Mouse (Mus musculus): ENCODE results near the gene Gm20388. TPM values are rescaled to one million over a fixed set of nuclear protein-coding genes. Genes with fewer than 3 reads are reported as not detected.

Gene Gm20388
- polyA plus RNA-seq, 1 experiment, result 28.1 TPM

DNA sequence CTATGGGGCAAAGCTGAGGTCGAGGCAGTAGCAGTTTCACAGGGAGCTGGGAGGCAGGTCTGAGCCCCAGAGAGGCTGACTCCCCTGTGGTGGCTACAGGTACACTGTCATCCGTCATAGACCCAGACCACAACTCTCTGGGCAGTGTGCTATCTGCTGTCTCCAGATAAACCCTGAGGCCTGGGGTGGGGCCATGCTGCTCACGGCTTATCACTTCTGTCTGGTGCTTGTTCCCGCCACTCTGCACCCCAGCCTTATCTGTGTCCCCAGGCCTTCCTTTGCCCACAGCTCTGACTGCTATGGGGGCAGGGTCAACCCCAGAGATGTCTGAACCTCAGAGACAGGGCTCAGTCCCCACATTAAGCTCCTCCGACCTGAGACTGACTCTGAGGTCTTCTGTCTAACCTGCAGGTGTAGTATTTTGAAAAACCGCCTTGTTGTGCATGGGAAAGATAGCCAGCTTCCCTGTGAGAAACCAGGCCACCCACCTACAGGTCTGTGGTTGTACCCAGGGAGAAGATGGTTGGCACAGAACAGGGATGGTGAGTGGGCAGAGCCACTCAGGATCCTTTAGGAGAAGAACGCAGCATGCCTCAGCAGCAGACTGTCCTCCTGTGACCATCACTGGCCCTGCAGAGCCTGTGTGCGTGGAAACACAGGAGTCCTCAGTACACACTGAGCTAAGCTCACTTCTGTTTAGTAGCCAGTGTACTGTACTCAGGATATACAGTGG lies 461.2 kb downstream of the Gm20388 start:
- H3K9me3 ChIP-seq (replicated peaks; ENCODE audit: control insufficient read depth, insufficient read depth, low read length, poor library complexity, severe bottlenecking), result no peaks in the 10 kb centered on the region
- no peak for TF ChIP-seq POLR2A (IDR thresholded peaks at IDR 0.05; ENCODE audit: insufficient read depth, low read length)
- H3K9ac ChIP-seq (ENCODE audit: low read depth, poor library complexity, severe bottlenecking), result no peak overlapping the region
- H3K27me3 ChIP-seq (ENCODE audit: control insufficient read depth, insufficient read depth, low read length, poor library complexity, severe bottlenecking), result no peaks in the 10 kb centered on the region
- no peaks in the 10 kb centered on the region for H3K36me3 ChIP-seq (ENCODE audit: control insufficient read depth, insufficient read depth, low read length, poor library complexity, severe bottlenecking)
- peaks cover 14% of the 10 kb centered on the region for H3K4me1 ChIP-seq (ENCODE audit: control insufficient read depth, insufficient read depth, low read length)
- no peak overlapping the region for H3K27ac ChIP-seq (ENCODE audit: insufficient read depth, low read length)
- H3K4me3 ChIP-seq (ENCODE audit: low read depth, low read length), result no peak overlapping the region

DNA sequence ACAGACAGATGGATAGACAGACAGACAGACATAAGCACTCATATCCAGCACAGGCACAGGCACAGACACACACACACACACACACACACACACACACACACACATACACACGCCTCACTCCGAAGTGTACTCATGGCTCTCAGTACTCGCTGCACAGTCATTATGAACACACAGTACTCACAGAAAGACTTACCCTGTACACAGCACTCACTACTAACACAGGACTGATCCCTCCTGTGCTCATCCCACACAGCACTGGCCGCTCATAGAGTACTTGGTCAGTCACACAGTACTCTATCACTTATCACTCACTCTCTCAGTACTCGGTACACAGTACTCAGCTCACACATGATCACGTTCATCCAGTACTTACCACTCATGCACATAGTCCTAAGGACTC lies 462.0 kb downstream of the Gm20388 start:
- Histone ChIP-seq H3K4me3 (ENCODE audit: low read depth, low read length) (no peak overlapping the region), H3K9ac (ENCODE audit: low read depth, poor library complexity, severe bottlenecking) (no peak overlapping the region), H3K4me1 (ENCODE audit: control insufficient read depth, insufficient read depth, low read length) (peaks cover 14% of the 10 kb centered on the region), H3K9me3 (replicated peaks; ENCODE audit: control insufficient read depth, insufficient read depth, low read length, poor library complexity, severe bottlenecking) (no peaks in the 10 kb centered on the region), H3K27ac (ENCODE audit: insufficient read depth, low read length) (no peak overlapping the region), H3K27me3 (ENCODE audit: control insufficient read depth, insufficient read depth, low read length, poor library complexity, severe bottlenecking) (no peaks in the 10 kb centered on the region), H3K36me3 (ENCODE audit: control insufficient read depth, insufficient read depth, low read length, poor library complexity, severe bottlenecking) (no peaks in the 10 kb centered on the region)
- TF ChIP-seq EP300 (IDR thresholded peaks at IDR 0.05; ENCODE audit: insufficient read depth, low read depth, low read length) (no peak), CTCF (IDR thresholded peaks at IDR 0.05; ENCODE audit: low read depth, low read length) (no peak), POLR2A (IDR thresholded peaks at IDR 0.05; ENCODE audit: insufficient read depth, low read length) (no peak)

DNA sequence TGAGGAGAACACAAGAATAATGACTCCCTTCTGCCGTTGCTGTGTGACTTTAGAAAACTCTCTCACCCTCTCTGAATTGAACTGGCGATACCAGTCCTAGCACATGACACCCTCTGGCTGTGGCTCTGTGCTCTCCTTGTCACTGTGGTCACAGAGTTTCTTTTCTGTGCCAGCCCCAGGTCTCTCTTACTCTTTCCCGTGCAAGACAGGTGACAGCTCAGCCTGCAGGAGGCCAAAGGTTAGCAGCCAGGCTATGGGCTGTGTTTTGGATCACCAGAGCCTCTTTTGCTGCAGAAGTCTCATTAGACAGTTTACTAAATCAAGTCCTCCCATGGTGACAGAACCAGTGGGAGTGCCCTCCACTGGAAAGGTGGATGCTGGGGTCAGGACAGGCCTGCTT lies 463.0 kb downstream of the Gm20388 start:
- no peaks in the 10 kb centered on the region for H3K9me3 ChIP-seq (replicated peaks; ENCODE audit: control insufficient read depth, insufficient read depth, low read length, poor library complexity, severe bottlenecking)
- peaks cover 14% of the 10 kb centered on the region for H3K4me1 ChIP-seq (ENCODE audit: control insufficient read depth, insufficient read depth, low read length)
- H3K27me3 ChIP-seq (ENCODE audit: control insufficient read depth, insufficient read depth, low read length, poor library complexity, severe bottlenecking), result no peaks in the 10 kb centered on the region
- TF ChIP-seq CTCF (IDR thresholded peaks at IDR 0.05; ENCODE audit: low read depth, low read length), result no peak
- TF ChIP-seq EP300 (IDR thresholded peaks at IDR 0.05; ENCODE audit: insufficient read depth, low read depth, low read length), result no peak
- no peak for TF ChIP-seq POLR2A (IDR thresholded peaks at IDR 0.05; ENCODE audit: insufficient read depth, low read length)
- no peak overlapping the region for H3K27ac ChIP-seq (ENCODE audit: insufficient read depth, low read length)
- no peaks in the 10 kb centered on the region for H3K36me3 ChIP-seq (ENCODE audit: control insufficient read depth, insufficient read depth, low read length, poor library complexity, severe bottlenecking)
- no peak overlapping the region for H3K9ac ChIP-seq (ENCODE audit: low read depth, poor library complexity, severe bottlenecking)
- H3K4me3 ChIP-seq (ENCODE audit: low read depth, low read length), result no peak overlapping the region

DNA sequence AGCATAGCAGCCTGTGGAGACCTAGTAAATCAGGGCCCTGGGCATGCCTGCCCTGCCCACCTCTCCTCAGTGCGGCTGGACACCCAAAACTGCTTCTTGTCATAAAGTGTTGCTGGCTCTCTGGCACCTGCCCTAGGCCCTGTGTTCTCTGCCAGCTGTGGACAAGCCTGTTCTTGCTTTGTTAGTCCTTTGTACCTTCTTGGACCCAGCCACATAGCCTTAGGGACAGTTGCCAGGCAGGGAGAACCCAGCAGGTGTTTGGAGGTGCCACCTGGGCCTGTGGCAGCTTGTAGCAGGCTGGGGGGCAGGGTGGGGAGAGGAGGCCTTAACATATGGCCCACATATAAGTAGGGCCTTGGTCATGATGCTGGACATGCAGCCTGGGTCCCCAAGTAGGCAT lies 463.4 kb downstream of the Gm20388 start:
- Histone ChIP-seq H3K4me1 (ENCODE audit: control insufficient read depth, insufficient read depth, low read length) (peaks cover 14% of the 10 kb centered on the region), H3K9me3 (replicated peaks; ENCODE audit: control insufficient read depth, insufficient read depth, low read length, poor library complexity, severe bottlenecking) (no peaks in the 10 kb centered on the region), H3K4me3 (ENCODE audit: low read depth, low read length) (no peak overlapping the region), H3K9ac (ENCODE audit: low read depth, poor library complexity, severe bottlenecking) (no peak overlapping the region), H3K27me3 (ENCODE audit: control insufficient read depth, insufficient read depth, low read length, poor library complexity, severe bottlenecking) (no peaks in the 10 kb centered on the region), H3K36me3 (ENCODE audit: control insufficient read depth, insufficient read depth, low read length, poor library complexity, severe bottlenecking) (no peaks in the 10 kb centered on the region), H3K27ac (ENCODE audit: insufficient read depth, low read length) (no peak overlapping the region)
- TF ChIP-seq EP300 (IDR thresholded peaks at IDR 0.05; ENCODE audit: insufficient read depth, low read depth, low read length) (no peak), CTCF (IDR thresholded peaks at IDR 0.05; ENCODE audit: low read depth, low read length) (no peak), POLR2A (IDR thresholded peaks at IDR 0.05; ENCODE audit: insufficient read depth, low read length) (no peak)

DNA sequence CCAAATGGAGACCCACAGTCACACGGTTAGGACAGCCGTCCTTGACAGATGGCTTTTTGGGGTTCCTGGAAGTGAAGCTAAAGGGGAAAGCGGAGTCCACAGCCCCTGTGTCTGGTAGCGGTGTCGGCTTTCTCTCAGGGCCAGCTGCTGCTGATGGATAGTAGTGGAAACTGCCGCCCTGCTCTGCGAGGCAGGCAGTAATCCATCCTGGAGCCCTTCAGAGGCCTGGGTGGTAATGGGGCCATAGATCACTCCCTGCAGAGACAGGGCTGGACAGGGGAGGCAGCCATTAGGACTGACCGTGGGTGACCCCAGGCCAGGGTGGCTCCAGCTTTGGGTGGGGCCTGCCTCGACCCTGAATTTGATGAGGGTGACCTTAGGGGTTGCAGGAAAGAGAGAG lies 463.9 kb downstream of the Gm20388 start:
- Histone ChIP-seq H3K4me3 (ENCODE audit: low read depth, low read length) (no peak overlapping the region), H3K27ac (ENCODE audit: insufficient read depth, low read length) (no peak overlapping the region; the same call in 1 of the 2 replicates), H3K36me3 (ENCODE audit: control insufficient read depth, insufficient read depth, low read length, poor library complexity, severe bottlenecking) (no peaks in the 10 kb centered on the region), H3K4me1 (ENCODE audit: control insufficient read depth, insufficient read depth, low read length) (peaks cover 11% of the 10 kb centered on the region), H3K27me3 (ENCODE audit: control insufficient read depth, insufficient read depth, low read length, poor library complexity, severe bottlenecking) (no peaks in the 10 kb centered on the region), H3K9ac (ENCODE audit: low read depth, poor library complexity, severe bottlenecking) (no peak overlapping the region), H3K9me3 (replicated peaks; ENCODE audit: control insufficient read depth, insufficient read depth, low read length, poor library complexity, severe bottlenecking) (no peaks in the 10 kb centered on the region)
- no peak for TF ChIP-seq POLR2A (IDR thresholded peaks at IDR 0.05; ENCODE audit: insufficient read depth, low read length)
- no peak for TF ChIP-seq EP300 (IDR thresholded peaks at IDR 0.05; ENCODE audit: insufficient read depth, low read depth, low read length)
- no peak for TF ChIP-seq CTCF (IDR thresholded peaks at IDR 0.05; ENCODE audit: low read depth, low read length)

DNA sequence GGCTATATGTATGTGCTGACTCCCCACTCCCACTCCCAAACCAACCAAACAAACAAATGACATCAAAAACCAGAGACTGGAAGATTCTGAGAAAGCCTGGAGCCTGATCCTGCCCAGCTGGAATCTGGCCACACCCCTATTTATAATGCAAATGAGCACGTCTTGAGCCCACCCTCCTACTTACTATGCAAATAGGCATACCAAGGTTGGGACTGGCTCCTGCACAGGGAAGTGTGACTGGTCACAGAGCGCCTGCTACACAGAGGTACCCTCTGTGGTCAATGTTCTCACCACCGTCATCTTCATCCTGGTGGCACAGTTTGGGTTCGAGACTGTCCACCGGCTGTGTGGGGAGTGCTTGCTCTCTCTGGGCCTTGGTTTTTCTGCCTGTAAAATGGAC lies 464.5 kb downstream of the Gm20388 start:
- Histone ChIP-seq H3K27ac (ENCODE audit: insufficient read depth, low read length) (no peak overlapping the region), H3K27me3 (ENCODE audit: control insufficient read depth, insufficient read depth, low read length, poor library complexity, severe bottlenecking) (no peaks in the 10 kb centered on the region), H3K9ac (ENCODE audit: low read depth, poor library complexity, severe bottlenecking) (no peak overlapping the region), H3K9me3 (replicated peaks; ENCODE audit: control insufficient read depth, insufficient read depth, low read length, poor library complexity, severe bottlenecking) (no peaks in the 10 kb centered on the region), H3K4me3 (ENCODE audit: low read depth, low read length) (no peak overlapping the region), H3K4me1 (ENCODE audit: control insufficient read depth, insufficient read depth, low read length) (peaks cover 11% of the 10 kb centered on the region), H3K36me3 (ENCODE audit: control insufficient read depth, insufficient read depth, low read length, poor library complexity, severe bottlenecking) (no peaks in the 10 kb centered on the region)
- TF ChIP-seq CTCF (IDR thresholded peaks at IDR 0.05; ENCODE audit: low read depth, low read length), result no peak

Measured in ES-Bruce4 (cell line).